Mouse (Mus musculus) heart, embryonic 12.5 days (tissue): Measurements from ENCODE around the gene Zfp874b. TPM values are rescaled to one million over a fixed set of nuclear protein-coding genes. Genes with fewer than 3 reads are reported as not detected.
"Not testable (repeated sequence)": the region's sequence is repeated elsewhere in the genome, so short reads cannot be mapped to it uniquely, and the experiment has no call there.

Experiments used
- ATAC-seq: fragments of 200-750 bp; cut with Nextera tagmentation; 2 replicates; pipeline ENCODE4 v1.8.0; 2017; ENCODE audit warnings: moderate TSS enrichment, moderate library complexity; ENCODE audit not compliant: insufficient number of reproducible peaks, low FRiP score
- H3K27ac ChIP-seq: fragments of 300-500 bp; sonication (generic); 2 replicates; pipeline ENCODE4 v1.5.1; 2016; ENCODE audit warnings: mild to moderate bottlenecking, moderate library complexity; ENCODE audit not compliant: poor library complexity, severe bottlenecking
- H3K27me3 ChIP-seq: fragments of 300-500 bp; sonication (generic); replicated peaks from 2 replicates; pipeline ENCODE4 v1.6.1; 2016; ENCODE audit warnings: mild to moderate bottlenecking, moderate library complexity
- H3K36me3 ChIP-seq: fragments of 300-500 bp; sonication (generic); 2 replicates; pipeline ENCODE4 v1.6.1; 2016; ENCODE audit warnings: mild to moderate bottlenecking, moderate library complexity
- H3K4me1 ChIP-seq: fragments of 300-500 bp; sonication (generic); replicated peaks from 2 replicates; pipeline ENCODE4 v1.6.1; 2016; ENCODE audit warnings: mild to moderate bottlenecking
- H3K4me2 ChIP-seq: fragments of 300-500 bp; sonication (generic); 2 replicates; pipeline ENCODE4 v1.6.1; 2016; ENCODE audit warnings: mild to moderate bottlenecking, moderate library complexity
- H3K4me3 ChIP-seq: fragments of 300-500 bp; sonication (generic); 2 replicates; pipeline ENCODE4 v1.5.1; 2016; ENCODE audit warnings: mild to moderate bottlenecking
- H3K9ac ChIP-seq: fragments of 300-500 bp; sonication (generic); 2 replicates; pipeline ENCODE4 v1.6.1; 2016; ENCODE audit warnings: mild to moderate bottlenecking, moderate library complexity
- H3K9me3 ChIP-seq: fragments of 300-500 bp; sonication (generic); replicated peaks from 2 replicates; pipeline ENCODE4 v1.6.1; 2016; ENCODE audit warnings: mild to moderate bottlenecking, moderate library complexity
- WGBS: fragments of 180-500 bp; shearing (Covaris S2); methylation state at CpG from one replicate; pipeline ENCODE4 v1.1.7; 2016; 5-methylcytosine and 5-hydroxymethylcytosine counted together
- polyA plus RNA-seq: library from polyadenylated mRNA; unstranded; fragments of >200 nt; fragmentation: Nextera tagmentation; extraction: Ambion mirVana; gene quantifications from 2 replicates; pipeline ENCODE4 v1.2.1, GENCODE M21; 2016

Zfp874b gene
- polyA plus RNA-seq, 1 experiment from 2014 or later, result 2.0 TPM

GRCm38 (mm10) chr13:67452021-67452309 is 32.1 kb downstream of the Zfp874b start:
- Histone ChIP-seq H3K4me2 (peak overlapping the region; percentile 76), H3K9ac (peak overlapping the region; percentile 77; the same call in 1 of the 2 replicates), H3K4me1 (no peaks in the 10 kb centered on the region), H3K27ac (no peak overlapping the region), H3K36me3 (peaks cover 8% of the 10 kb centered on the region), H3K9me3 (no peaks in the 10 kb centered on the region), H3K4me3 (peak overlapping the region; percentile 70), H3K27me3 (no peaks in the 10 kb centered on the region)
- 10% methylated on average over 3 of the region's 3 CpGs for WGBS
- ATAC-seq, result no peak

- ATAC-seq, result peak; percentile 98
- peak within 1 kb of the TSS; percentile 77 for H3K9ac ChIP-seq
- no peaks in the 10 kb centered on the region for H3K9me3 ChIP-seq
- peaks cover 13% of the 10 kb centered on the region for H3K36me3 ChIP-seq
- H3K4me1 ChIP-seq, result no peaks in the 10 kb centered on the region
- no peak within 1 kb of the TSS for H3K27ac ChIP-seq
- peak within 1 kb of the TSS; percentile 70 for H3K4me3 ChIP-seq
- WGBS, result 1% methylated on average over 20 of the region's 20 CpGs
- H3K27me3 ChIP-seq, result no peaks in the 10 kb centered on the region
- H3K4me2 ChIP-seq, result peak within 1 kb of the TSS; percentile 76
Observed at GRCm38 (mm10) chr13:67451172-67452020, 32.7 kb downstream of the Zfp874b start, which contains the start of gene Zfp874a. TSS of gene Zfp874a (minus strand) at chr13:67451624.

DNA sequence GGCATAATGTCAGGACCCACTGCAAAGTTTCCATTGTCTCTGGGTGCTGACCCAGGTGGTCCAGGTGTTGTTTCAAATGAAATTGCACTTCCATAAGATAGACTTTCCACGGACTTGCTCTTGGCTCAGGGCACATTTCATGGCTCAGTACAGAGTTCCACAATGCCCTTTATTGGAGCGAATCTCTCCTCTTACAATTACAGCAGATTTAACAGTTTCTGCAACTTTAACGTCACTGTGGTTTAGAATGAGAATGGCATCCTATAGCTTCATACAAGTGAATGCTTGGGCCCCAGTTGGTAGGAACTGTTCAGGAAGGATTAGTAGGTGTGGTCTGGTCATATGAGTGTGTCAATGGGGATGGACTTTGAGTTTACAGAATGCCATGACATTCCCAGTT is 47.0 kb downstream of the Zfp874b start:
- H3K4me3 ChIP-seq, ATAC-seq, H3K27ac ChIP-seq, H3K36me3 ChIP-seq, H3K27me3 ChIP-seq, H3K9ac ChIP-seq, H3K4me1 ChIP-seq, H3K4me2 ChIP-seq, H3K9me3 ChIP-seq: not testable (repeated sequence)
- 100% methylated on average over 1 of the region's 3 CpGs for WGBS

DNA sequence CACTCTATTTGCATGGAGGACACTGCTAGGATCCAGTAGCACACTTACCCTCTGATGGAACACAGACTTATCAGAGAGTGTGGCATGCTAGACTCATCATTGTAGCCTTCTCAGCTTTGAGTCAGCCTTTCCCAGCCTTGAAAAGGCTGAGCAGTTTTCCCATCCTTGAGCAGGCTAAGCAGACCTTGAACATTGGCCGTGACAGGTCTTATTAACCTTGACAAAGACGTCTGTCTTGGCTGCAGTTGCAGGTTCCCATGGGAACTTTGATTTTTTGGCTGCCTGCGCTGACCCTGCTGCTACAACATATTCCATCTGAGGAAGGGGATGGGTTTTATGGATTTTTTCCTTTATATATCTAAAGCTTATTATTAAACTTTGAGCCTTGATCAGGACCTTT is 55.9 kb downstream of the Zfp874b start:
- no peak overlapping the region for H3K4me2 ChIP-seq
- WGBS, result 75% methylated on average over 3 of the region's 3 CpGs
- no peak for ATAC-seq
- no peak overlapping the region for H3K9ac ChIP-seq
- H3K27me3 ChIP-seq, result no peaks in the 10 kb centered on the region
- H3K4me3 ChIP-seq, result no peak overlapping the region
- no peak overlapping the region for H3K27ac ChIP-seq
- H3K4me1 ChIP-seq, result no peaks in the 10 kb centered on the region
- H3K9me3 ChIP-seq, result no peaks in the 10 kb centered on the region
- H3K36me3 ChIP-seq, result no peaks in the 10 kb centered on the region

DNA sequence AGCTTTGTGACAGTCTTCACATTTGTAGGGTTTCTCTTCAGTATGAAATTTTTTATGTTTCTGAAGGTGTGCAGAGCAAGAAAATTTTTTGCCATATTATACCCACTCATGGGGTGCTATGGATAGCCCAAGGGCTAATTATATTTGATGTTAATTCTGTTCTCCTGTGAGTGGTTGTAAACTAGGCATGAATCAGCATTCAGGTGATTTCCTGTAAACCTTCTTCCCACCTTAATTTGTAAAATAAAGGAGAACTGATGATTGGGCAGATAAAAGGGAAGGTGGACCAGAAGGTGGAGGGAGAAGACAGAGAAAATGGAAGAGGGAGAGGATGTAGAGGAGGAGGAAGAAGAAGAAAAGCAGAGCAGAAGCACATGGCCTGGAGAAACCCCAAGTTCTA is 58.4 kb downstream of the Zfp874b start:
- H3K4me1 ChIP-seq, H3K9me3 ChIP-seq, H3K9ac ChIP-seq, H3K27me3 ChIP-seq, H3K36me3 ChIP-seq, H3K4me2 ChIP-seq, H3K4me3 ChIP-seq, ATAC-seq, H3K27ac ChIP-seq: not testable (repeated sequence)

GRCm38 (mm10) chr13:67422532-67422931 is 61.5 kb downstream of the Zfp874b start:
- not testable (repeated sequence) for H3K27me3 ChIP-seq, H3K27ac ChIP-seq, H3K4me1 ChIP-seq, H3K4me3 ChIP-seq, H3K9me3 ChIP-seq, H3K36me3 ChIP-seq, ATAC-seq, H3K9ac ChIP-seq, H3K4me2 ChIP-seq
- 71% methylated on average over 2 of the region's 2 CpGs for WGBS

Other genes with a start within 250 kb of the Zfp874b start
- 1.7 and 1.9 TPM in 2 replicates for gene Zfp458, start 205.8 kb downstream of the Zfp874b start, polyA plus RNA-seq
- gene Zfp457, start 177.8 kb downstream of the Zfp874b start, polyA plus RNA-seq, result 0.45 and 0.78 TPM in 2 replicates
- 2.2 and 2.5 TPM in 2 replicates for gene Zfp595, start 151.7 kb downstream of the Zfp874b start, polyA plus RNA-seq
- 0.59 and 2.2 TPM in 2 replicates for gene Gm28044, start 123.7 kb downstream of the Zfp874b start, polyA plus RNA-seq
- 0.80 and 0.93 TPM in 2 replicates for gene Zfp953, start 123.7 kb downstream of the Zfp874b start, polyA plus RNA-seq
- 0.23 and 0.41 TPM in 2 replicates for gene Gm28041, start 108.5 kb downstream of the Zfp874b start, polyA plus RNA-seq
- 1.3 and 1.4 TPM in 2 replicates for gene Zfp456, start 108.4 kb downstream of the Zfp874b start, polyA plus RNA-seq
- gene Zfp429, start 84.4 kb downstream of the Zfp874b start, polyA plus RNA-seq, result 3.2 and 3.9 TPM in 2 replicates
- gene Zfp459, start 62.8 kb downstream of the Zfp874b start, polyA plus RNA-seq, result 0.17 and 0.69 TPM in 2 replicates
- gene Zfp874a, start 32.6 kb downstream of the Zfp874b start, polyA plus RNA-seq, result 6.2 and 7.2 TPM in 2 replicates
- gene Zfp58, start 16.3 kb upstream of the Zfp874b start, polyA plus RNA-seq, result 10.5 and 11.2 TPM in 2 replicates
- not detected in 2 replicates for gene Gm26965, start 41.9 kb upstream of the Zfp874b start, polyA plus RNA-seq
- gene Zfp87, start 41.9 kb upstream of the Zfp874b start, polyA plus RNA-seq, result 17.3 and 18.2 TPM in 2 replicates
- 9.6 and 9.9 TPM in 2 replicates for gene Zfp748, start 69.6 kb upstream of the Zfp874b start, polyA plus RNA-seq
- 2.4 and 2.9 TPM in 2 replicates for gene Zfp729b, start 125.4 kb upstream of the Zfp874b start, polyA plus RNA-seq
- not detected in 2 replicates for gene Gm49345, start 153.5 kb upstream of the Zfp874b start, polyA plus RNA-seq
- gene Zfp729a, start 153.5 kb upstream of the Zfp874b start, polyA plus RNA-seq, result 1.7 and 2.3 TPM in 2 replicates
- 7.5 and 7.8 TPM in 2 replicates for gene Zfp738, start 202.8 kb upstream of the Zfp874b start, polyA plus RNA-seq
- 4.2 and 5.0 TPM in 2 replicates for gene Zfp65, start 244.9 kb upstream of the Zfp874b start, polyA plus RNA-seq